Mouse (Mus musculus) forebrain, embryonic 12.5 days (tissue): ENCODE measurements around the gene D3Ertd254e. TPM values are rescaled to one million over a fixed set of nuclear protein-coding genes. Genes with fewer than 3 reads are reported as not detected.
"Not testable (repeated sequence)": the region's sequence is repeated elsewhere in the genome, so short reads cannot be mapped to it uniquely, and the experiment has no call there.

Source experiments
- ATAC-seq: fragments of 200-750 bp; cut with Nextera tagmentation; 2 replicates; pipeline ENCODE4 v1.8.0; 2017; ENCODE audit warnings: moderate TSS enrichment; ENCODE audit not compliant: low FRiP score
- H3K27ac ChIP-seq: fragments of 300-500 bp; sonication (generic); 2 replicates; pipeline ENCODE4 v1.5.1; 2016; ENCODE audit warnings: mild to moderate bottlenecking
- H3K27me3 ChIP-seq: fragments of 300-500 bp; sonication (generic); 2 replicates; pipeline ENCODE4 v1.6.1; 2016; ENCODE audit warnings: mild to moderate bottlenecking
- H3K36me3 ChIP-seq: fragments of 300-500 bp; sonication (generic); replicated peaks from 2 replicates; pipeline ENCODE4 v1.6.1; 2016; ENCODE audit warnings: mild to moderate bottlenecking
- H3K4me1 ChIP-seq: fragments of 300-500 bp; sonication (generic); 2 replicates; pipeline ENCODE4 v1.6.1; 2016
- H3K4me2 ChIP-seq: fragments of 300-500 bp; sonication (generic); 2 replicates; pipeline ENCODE4 v1.6.1; 2016; ENCODE audit warnings: mild to moderate bottlenecking, moderate library complexity
- H3K4me3 ChIP-seq: fragments of 300-500 bp; sonication (generic); replicated peaks from 2 replicates; pipeline ENCODE4 v1.5.1; 2016; ENCODE audit warnings: mild to moderate bottlenecking
- H3K9ac ChIP-seq: fragments of 300-500 bp; sonication (generic); 2 replicates; pipeline ENCODE4 v1.6.1; 2016; ENCODE audit warnings: mild to moderate bottlenecking
- H3K9me3 ChIP-seq: fragments of 300-500 bp; sonication (generic); 2 replicates; pipeline ENCODE4 v1.6.1; 2016
- WGBS: fragments of 180-500 bp; shearing (Covaris S2); methylation state at CpG from one replicate; pipeline ENCODE4 v1.1.7; 2016; 5-methylcytosine and 5-hydroxymethylcytosine counted together
- polyA plus RNA-seq: library from polyadenylated mRNA; unstranded; fragments of >200 nt; fragmentation: Nextera tagmentation; extraction: Ambion mirVana; gene quantifications from 2 replicates; pipeline ENCODE4 v1.2.1, GENCODE M21; 2016

The D3Ertd254e gene
- polyA plus RNA-seq: 9.0 and 11.4 TPM in 2 replicates

GRCm38 (mm10) chr3:36150934-36151686 is at the start of gene D3Ertd254e:
Gene D3Ertd254e (plus strand): TSS chr3:36151017.
- WGBS: under 1% methylated on average over 46 of the region's 54 CpGs
- Histone ChIP-seq H3K4me3 (peak within 1 kb of the TSS; percentile 91), H3K4me1 (peaks cover 32% of the 10 kb centered on the region), H3K27me3 (no peaks in the 10 kb centered on the region), H3K36me3 (no peaks in the 10 kb centered on the region), H3K9me3 (no peaks in the 10 kb centered on the region), H3K27ac (peak within 1 kb of the TSS; percentile 93), H3K4me2 (peak within 1 kb of the TSS; percentile 60), H3K9ac (peak within 1 kb of the TSS; percentile 94)
- peak; percentile 99 for ATAC-seq

GRCm38 (mm10) chr3:36116076-36116475 is 34.7 kb upstream of the D3Ertd254e start:
- Histone ChIP-seq H3K9me3 (no peaks in the 10 kb centered on the region), H3K4me3 (no peak overlapping the region), H3K4me2 (no peak overlapping the region), H3K4me1 (no peaks in the 10 kb centered on the region), H3K27ac (no peak overlapping the region), H3K36me3 (no peaks in the 10 kb centered on the region), H3K27me3 (no peaks in the 10 kb centered on the region), H3K9ac (no peak overlapping the region)
- no peak for ATAC-seq
- 69% methylated on average over 4 of the region's 4 CpGs for WGBS

GRCm38 (mm10) chr3:36119684-36120548 is 30.9 kb upstream of the D3Ertd254e start:
- Histone ChIP-seq H3K36me3 (no peaks in the 10 kb centered on the region), H3K27me3 (no peaks in the 10 kb centered on the region), H3K9ac (no peak overlapping the region), H3K4me2 (no peak overlapping the region), H3K27ac (no peak overlapping the region), H3K4me3 (no peak overlapping the region), H3K9me3 (0 out of 2 replicates have a peak, but pooled peaks cover 9% of the 10 kb centered on the region), H3K4me1 (no peaks in the 10 kb centered on the region)
- ATAC-seq: no peak

GRCm38 (mm10) chr3:36126176-36126575 is 24.6 kb upstream of the D3Ertd254e start:
- not testable (repeated sequence) for ATAC-seq, H3K36me3 ChIP-seq, H3K27me3 ChIP-seq, H3K4me3 ChIP-seq, H3K9ac ChIP-seq, H3K27ac ChIP-seq, H3K4me2 ChIP-seq, H3K9me3 ChIP-seq, H3K4me1 ChIP-seq
- WGBS: 95% methylated on average over 9 of the region's 9 CpGs

GRCm38 (mm10) chr3:36136152-36136551 is 14.7 kb upstream of the D3Ertd254e start:
- Histone ChIP-seq H3K9ac (no peak overlapping the region), H3K4me1 (no peaks in the 10 kb centered on the region), H3K4me2 (no peak overlapping the region), H3K9me3 (no peaks in the 10 kb centered on the region), H3K27me3 (no peaks in the 10 kb centered on the region), H3K4me3 (no peak overlapping the region), H3K36me3 (no peaks in the 10 kb centered on the region), H3K27ac (no peak overlapping the region)
- no peak for ATAC-seq

GRCm38 (mm10) chr3:36137560-36137959 is 13.3 kb upstream of the D3Ertd254e start:
- Histone ChIP-seq H3K4me2 (no peak overlapping the region), H3K4me3 (no peak overlapping the region), H3K9me3 (no peaks in the 10 kb centered on the region), H3K4me1 (no peaks in the 10 kb centered on the region), H3K36me3 (no peaks in the 10 kb centered on the region), H3K27me3 (no peaks in the 10 kb centered on the region), H3K9ac (no peak overlapping the region), H3K27ac (no peak overlapping the region)
- no peak for ATAC-seq
- 61% methylated on average over 2 of the region's 2 CpGs for WGBS

GRCm38 (mm10) chr3:36138171-36138660 is 12.6 kb upstream of the D3Ertd254e start:
- no peaks in the 10 kb centered on the region for H3K36me3 ChIP-seq
- H3K9ac ChIP-seq: no peak overlapping the region
- H3K27ac ChIP-seq: no peak overlapping the region
- ATAC-seq: no peak
- no peak overlapping the region for H3K4me2 ChIP-seq
- no peaks in the 10 kb centered on the region for H3K27me3 ChIP-seq
- no peaks in the 10 kb centered on the region for H3K4me1 ChIP-seq
- WGBS: 78% methylated on average over 1 of the region's 1 CpGs
- no peaks in the 10 kb centered on the region for H3K9me3 ChIP-seq
- no peak overlapping the region for H3K4me3 ChIP-seq

GRCm38 (mm10) chr3:36138996-36139395 is 11.8 kb upstream of the D3Ertd254e start:
- Histone ChIP-seq H3K27ac (no peak overlapping the region), H3K36me3 (no peaks in the 10 kb centered on the region), H3K4me1 (no peaks in the 10 kb centered on the region), H3K9ac (no peak overlapping the region), H3K4me2 (no peak overlapping the region), H3K9me3 (no peaks in the 10 kb centered on the region), H3K4me3 (no peak overlapping the region), H3K27me3 (no peaks in the 10 kb centered on the region)
- no peak for ATAC-seq

GRCm38 (mm10) chr3:36150537-36150933 is 282 bp upstream of the D3Ertd254e start:
- H3K4me1 ChIP-seq: peaks cover 32% of the 10 kb centered on the region
- H3K4me3 ChIP-seq: peak overlapping the region; percentile 91
- no peak overlapping the region for H3K9ac ChIP-seq
- H3K9me3 ChIP-seq: no peaks in the 10 kb centered on the region
- no peaks in the 10 kb centered on the region for H3K36me3 ChIP-seq
- ATAC-seq: 0 out of 2 replicates have a peak, but pooled peaks have one; percentile 0
- no peak overlapping the region; the same call in 1 of the 2 replicates for H3K27ac ChIP-seq
- H3K27me3 ChIP-seq: no peaks in the 10 kb centered on the region
- H3K4me2 ChIP-seq: peak overlapping the region; percentile 60; the same call in 1 of the 2 replicates
- 8% methylated on average over 1 of the region's 1 CpGs for WGBS

GRCm38 (mm10) chr3:36155268-36155667 is 4.5 kb downstream of the D3Ertd254e start:
- Histone ChIP-seq H3K4me1 (peaks cover 32% of the 10 kb centered on the region), H3K9ac (no peak overlapping the region), H3K4me3 (no peak overlapping the region), H3K4me2 (no peak overlapping the region), H3K9me3 (peaks cover 5% of the 10 kb centered on the region; the same call in 1 of the 2 replicates), H3K27ac (no peak overlapping the region), H3K27me3 (no peaks in the 10 kb centered on the region), H3K36me3 (peaks cover 11% of the 10 kb centered on the region)
- 16% methylated on average over 5 of the region's 5 CpGs for WGBS
- no peak for ATAC-seq

- H3K27me3 ChIP-seq: no peaks in the 10 kb centered on the region
- 88% methylated on average over 1 of the region's 1 CpGs for WGBS
- peaks cover 22% of the 10 kb centered on the region for H3K36me3 ChIP-seq
- ATAC-seq: no peak
- H3K4me1 ChIP-seq: no peaks in the 10 kb centered on the region
- no peak overlapping the region for H3K4me2 ChIP-seq
- no peak overlapping the region for H3K27ac ChIP-seq
- H3K9ac ChIP-seq: no peak overlapping the region
- H3K4me3 ChIP-seq: no peak overlapping the region
- H3K9me3 ChIP-seq: no peaks in the 10 kb centered on the region
Measured at GRCm38 (mm10) chr3:36170670-36171210, 19.9 kb downstream of the D3Ertd254e start.

GRCm38 (mm10) chr3:36171348-36171747 is 20.5 kb downstream of the D3Ertd254e start:
- 87% methylated on average over 1 of the region's 1 CpGs for WGBS
- H3K36me3 ChIP-seq: peaks cover 16% of the 10 kb centered on the region
- H3K27ac ChIP-seq: no peak overlapping the region
- no peak for ATAC-seq
- no peaks in the 10 kb centered on the region for H3K9me3 ChIP-seq
- H3K9ac ChIP-seq: no peak overlapping the region
- no peak overlapping the region for H3K4me2 ChIP-seq
- no peak overlapping the region for H3K4me3 ChIP-seq
- no peaks in the 10 kb centered on the region for H3K27me3 ChIP-seq
- H3K4me1 ChIP-seq: no peaks in the 10 kb centered on the region
